Mouse (Mus musculus): ENCODE measurements around the gene Apba3.

- TF ChIP-seq POLR2A (IDR thresholded peaks at IDR 0.05; ENCODE audit: insufficient read depth, low read depth, low read length) (no peak), CTCF (IDR thresholded peaks at IDR 0.05) (no peak), EP300 (IDR thresholded peaks at IDR 0.05; ENCODE audit: insufficient read depth, low read depth, low read length) (no peak)
These were observed 1.2 kb upstream of the Apba3 start for GRCm38 (mm10) chr10:81265540-81265939.

Data from heart, adult 2 months (tissue).